Mouse (Mus musculus): ENCODE data around the gene Pak7.

Gene Pak7

DNA sequence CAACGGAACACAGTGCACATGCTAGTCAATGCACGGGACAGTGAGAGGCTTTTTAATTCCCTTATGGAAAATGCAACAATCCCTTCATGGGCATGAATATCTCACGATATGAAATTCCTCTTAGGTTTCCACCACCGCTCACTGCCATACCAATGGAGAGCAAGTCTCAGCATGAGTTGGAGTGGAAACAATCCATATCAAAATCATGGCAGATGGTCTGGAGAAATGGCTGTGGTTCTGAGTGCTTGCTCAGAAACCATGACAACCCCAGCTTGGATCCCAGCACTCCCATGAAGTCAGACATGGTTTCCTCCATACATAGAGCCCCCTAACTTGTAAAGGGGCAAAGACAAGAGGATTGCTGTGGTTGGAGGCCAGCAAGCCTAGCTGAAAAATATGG lies 339.3 kb downstream of the Pak7 start:
- DNase-seq (ENCODE audit: low read depth, low spot score) = no peak
